Mouse (Mus musculus): ENCODE results near the gene Ninl. TPM values are rescaled to one million over a fixed set of nuclear protein-coding genes. Genes with fewer than 3 reads are reported as not detected.

Ninl gene
- polyA plus RNA-seq, 1 experiment, result 7.3 TPM

DNA sequence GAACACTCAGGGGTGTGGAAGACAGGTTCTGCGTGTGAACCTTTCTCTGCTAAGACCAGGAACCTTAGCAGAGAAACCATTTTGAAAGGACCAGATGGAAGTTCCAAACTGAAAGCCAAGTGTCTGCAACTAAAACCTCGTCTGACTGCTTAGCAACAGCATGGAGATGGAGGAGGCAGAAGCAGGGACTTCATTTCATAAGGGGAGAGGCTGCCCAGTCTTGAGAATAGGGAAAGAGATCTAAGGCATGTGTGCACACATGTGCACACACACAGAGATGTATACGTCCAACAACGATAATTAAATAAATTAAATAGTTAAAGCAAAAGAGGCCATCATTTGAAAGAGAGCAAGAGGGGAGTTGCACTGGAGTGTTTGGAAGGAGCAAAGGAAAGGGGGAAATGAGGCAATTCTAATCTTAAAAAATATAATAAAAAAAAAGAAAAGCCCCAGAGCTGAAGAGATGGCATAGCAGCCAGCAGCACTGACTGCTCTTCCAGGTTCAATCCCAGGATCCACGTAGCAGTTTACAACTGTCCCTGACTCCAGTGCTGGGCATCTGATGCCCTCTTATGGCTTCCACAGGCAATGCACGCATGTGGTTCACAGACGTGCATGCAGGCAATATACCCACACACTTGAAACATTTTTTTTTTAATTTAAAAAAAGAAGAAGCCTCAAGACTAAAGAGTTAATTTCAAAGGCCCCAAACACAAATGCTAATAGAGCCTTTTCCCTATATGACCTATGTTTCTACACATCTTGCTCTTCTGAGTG, 38.6 kb downstream of the Ninl start:
- H3K4me1 ChIP-seq (ENCODE audit: control insufficient read depth, insufficient read depth, low read length), result peaks cover 11% of the 10 kb centered on the region
- TF ChIP-seq POLR2A (IDR thresholded peaks at IDR 0.05; ENCODE audit: low read depth, low read length) (no peak), CTCF (IDR thresholded peaks at IDR 0.05; ENCODE audit: borderline replicate concordance, insufficient read depth, low read length) (peak; percentile 84)

GRCm38 (mm10) chr2:150999021-150999420, 40.2 kb downstream of the Ninl start:
- no peak overlapping the region for H3K27ac ChIP-seq (ENCODE audit: insufficient read depth, low read length)
- H3K4me3 ChIP-seq (ENCODE audit: insufficient read depth, low read length), result no peak overlapping the region
- TF ChIP-seq POLR2A (IDR thresholded peaks at IDR 0.05; ENCODE audit: low read depth, low read length), result no peak
- TF ChIP-seq CTCF (IDR thresholded peaks at IDR 0.05; ENCODE audit: borderline replicate concordance, insufficient read depth, low read length), result no peak
- peaks cover 6% of the 10 kb centered on the region for H3K4me1 ChIP-seq (ENCODE audit: control insufficient read depth, insufficient read depth, low read length)

More for the DNA sequence above, 38.6 kb downstream of the Ninl start:
- Histone ChIP-seq H3K27ac (ENCODE audit: insufficient read depth, low read length) (no peak overlapping the region), H3K4me3 (ENCODE audit: insufficient read depth, low read length) (no peak overlapping the region)

DNA sequence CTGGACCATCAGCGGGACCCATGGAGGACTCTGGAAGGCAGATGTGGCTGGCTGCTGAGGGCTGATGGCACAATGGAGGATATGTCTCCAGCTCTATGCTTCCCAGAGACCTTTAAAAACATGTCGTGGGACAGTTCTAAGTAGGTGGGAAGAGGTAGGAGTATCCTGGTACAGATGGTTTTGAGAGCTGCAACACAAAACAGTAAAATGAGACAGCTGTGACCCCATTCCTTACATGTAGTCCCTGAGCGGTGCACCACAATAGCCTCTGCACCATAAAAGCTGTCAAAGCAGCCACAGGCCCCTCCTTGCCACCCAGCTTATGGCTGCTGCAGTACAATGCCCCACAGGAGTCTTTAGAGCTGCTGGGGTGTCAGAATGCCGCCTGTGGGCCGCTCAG, 41.6 kb downstream of the Ninl start:
- Histone ChIP-seq H3K4me3 (ENCODE audit: insufficient read depth, low read length) (no peak overlapping the region), H3K4me1 (ENCODE audit: control insufficient read depth, insufficient read depth, low read length) (peaks cover 6% of the 10 kb centered on the region), H3K27ac (ENCODE audit: insufficient read depth, low read length) (no peak overlapping the region)

GRCm38 (mm10) chr2:150995324-150995723, 43.9 kb downstream of the Ninl start:
- Histone ChIP-seq H3K27ac (ENCODE audit: insufficient read depth, low read length) (no peak overlapping the region), H3K4me1 (ENCODE audit: control insufficient read depth, insufficient read depth, low read length) (peaks cover 3% of the 10 kb centered on the region; the same call in 1 of the 2 replicates), H3K4me3 (ENCODE audit: insufficient read depth, low read length) (no peak overlapping the region)
- TF ChIP-seq CTCF (IDR thresholded peaks at IDR 0.05; ENCODE audit: borderline replicate concordance, insufficient read depth, low read length) (no peak), POLR2A (IDR thresholded peaks at IDR 0.05; ENCODE audit: low read depth, low read length) (no peak)

More for the DNA sequence above, 41.6 kb downstream of the Ninl start:
- no peak for TF ChIP-seq POLR2A (IDR thresholded peaks at IDR 0.05; ENCODE audit: low read depth, low read length)
- TF ChIP-seq CTCF (IDR thresholded peaks at IDR 0.05; ENCODE audit: borderline replicate concordance, insufficient read depth, low read length), result no peak

- Histone ChIP-seq H3K27ac (ENCODE audit: insufficient read depth, low read length) (no peak overlapping the region), H3K4me3 (ENCODE audit: insufficient read depth, low read length) (no peak overlapping the region), H3K4me1 (ENCODE audit: control insufficient read depth, insufficient read depth, low read length) (0 out of 2 replicates have a peak, but pooled peaks cover 3% of the 10 kb centered on the region)
- no peak for TF ChIP-seq CTCF (IDR thresholded peaks at IDR 0.05; ENCODE audit: borderline replicate concordance, insufficient read depth, low read length)
- TF ChIP-seq POLR2A (IDR thresholded peaks at IDR 0.05; ENCODE audit: low read depth, low read length), result no peak
Observed at GRCm38 (mm10) chr2:150991050-150991449, 48.1 kb downstream of the Ninl start.

DNA sequence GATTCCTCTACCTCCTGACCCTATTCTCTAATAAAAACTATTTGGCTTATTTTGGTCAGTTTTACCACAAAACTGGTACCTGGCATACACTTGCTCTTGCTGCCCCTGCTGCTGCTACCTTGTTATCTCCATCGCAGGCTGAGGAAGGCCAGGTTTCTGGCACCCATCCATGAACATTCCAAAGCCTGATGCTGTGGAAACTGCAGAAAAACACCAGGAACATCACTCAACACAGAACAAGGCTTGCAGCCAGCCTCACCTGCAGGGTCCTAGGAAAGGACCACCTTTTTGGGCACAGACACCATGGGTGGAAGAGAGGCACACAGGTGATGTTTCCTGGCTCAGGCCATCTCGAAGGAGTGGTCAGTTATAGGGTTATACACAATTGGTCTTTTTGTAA, 48.7 kb downstream of the Ninl start:
- Histone ChIP-seq H3K27ac (ENCODE audit: insufficient read depth, low read length) (no peak overlapping the region), H3K4me1 (ENCODE audit: control insufficient read depth, insufficient read depth, low read length) (0 out of 2 replicates have a peak, but pooled peaks cover 3% of the 10 kb centered on the region), H3K4me3 (ENCODE audit: insufficient read depth, low read length) (no peak overlapping the region)
- no peak for TF ChIP-seq POLR2A (IDR thresholded peaks at IDR 0.05; ENCODE audit: low read depth, low read length)
- no peak for TF ChIP-seq CTCF (IDR thresholded peaks at IDR 0.05; ENCODE audit: borderline replicate concordance, insufficient read depth, low read length)

GRCm38 (mm10) chr2:150985359-150985758, 53.8 kb downstream of the Ninl start:
- H3K27ac ChIP-seq (ENCODE audit: insufficient read depth, low read length), result no peak overlapping the region
- no peak overlapping the region for H3K4me3 ChIP-seq (ENCODE audit: insufficient read depth, low read length)
- no peaks in the 10 kb centered on the region for H3K4me1 ChIP-seq (ENCODE audit: control insufficient read depth, insufficient read depth, low read length)
- TF ChIP-seq POLR2A (IDR thresholded peaks at IDR 0.05; ENCODE audit: low read depth, low read length) (no peak), CTCF (IDR thresholded peaks at IDR 0.05; ENCODE audit: borderline replicate concordance, insufficient read depth, low read length) (no peak)

DNA sequence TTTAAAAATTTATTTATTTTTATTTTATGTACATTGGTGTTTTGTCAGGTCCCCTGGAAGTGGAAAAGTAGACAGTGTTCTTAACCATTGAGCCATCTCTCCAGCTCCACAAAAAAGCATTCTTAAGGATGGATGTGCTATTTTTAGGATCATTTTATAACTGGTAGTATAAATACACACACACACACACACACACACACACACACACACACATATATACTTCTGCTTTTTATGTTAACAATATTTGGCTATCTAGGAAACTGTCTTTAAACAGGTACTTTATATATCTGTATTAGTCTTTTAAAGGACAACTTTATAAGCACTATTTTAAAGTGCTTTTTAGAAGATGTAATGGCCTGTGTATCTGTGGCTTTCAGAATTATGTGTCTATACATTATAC, 57.1 kb downstream of the Ninl start:
- H3K4me1 ChIP-seq (ENCODE audit: control insufficient read depth, insufficient read depth, low read length), result no peaks in the 10 kb centered on the region
- no peak for TF ChIP-seq POLR2A (IDR thresholded peaks at IDR 0.05; ENCODE audit: low read depth, low read length)
- no peak overlapping the region for H3K4me3 ChIP-seq (ENCODE audit: insufficient read depth, low read length)
- H3K27ac ChIP-seq (ENCODE audit: insufficient read depth, low read length), result no peak overlapping the region

GRCm38 (mm10) chr2:150981524-150981923, 57.7 kb downstream of the Ninl start:
- Histone ChIP-seq H3K4me3 (ENCODE audit: insufficient read depth, low read length) (no peak overlapping the region), H3K27ac (ENCODE audit: insufficient read depth, low read length) (no peak overlapping the region), H3K4me1 (ENCODE audit: control insufficient read depth, insufficient read depth, low read length) (no peaks in the 10 kb centered on the region)
- no peak for TF ChIP-seq POLR2A (IDR thresholded peaks at IDR 0.05; ENCODE audit: low read depth, low read length)
- no peak for TF ChIP-seq CTCF (IDR thresholded peaks at IDR 0.05; ENCODE audit: borderline replicate concordance, insufficient read depth, low read length)

DNA sequence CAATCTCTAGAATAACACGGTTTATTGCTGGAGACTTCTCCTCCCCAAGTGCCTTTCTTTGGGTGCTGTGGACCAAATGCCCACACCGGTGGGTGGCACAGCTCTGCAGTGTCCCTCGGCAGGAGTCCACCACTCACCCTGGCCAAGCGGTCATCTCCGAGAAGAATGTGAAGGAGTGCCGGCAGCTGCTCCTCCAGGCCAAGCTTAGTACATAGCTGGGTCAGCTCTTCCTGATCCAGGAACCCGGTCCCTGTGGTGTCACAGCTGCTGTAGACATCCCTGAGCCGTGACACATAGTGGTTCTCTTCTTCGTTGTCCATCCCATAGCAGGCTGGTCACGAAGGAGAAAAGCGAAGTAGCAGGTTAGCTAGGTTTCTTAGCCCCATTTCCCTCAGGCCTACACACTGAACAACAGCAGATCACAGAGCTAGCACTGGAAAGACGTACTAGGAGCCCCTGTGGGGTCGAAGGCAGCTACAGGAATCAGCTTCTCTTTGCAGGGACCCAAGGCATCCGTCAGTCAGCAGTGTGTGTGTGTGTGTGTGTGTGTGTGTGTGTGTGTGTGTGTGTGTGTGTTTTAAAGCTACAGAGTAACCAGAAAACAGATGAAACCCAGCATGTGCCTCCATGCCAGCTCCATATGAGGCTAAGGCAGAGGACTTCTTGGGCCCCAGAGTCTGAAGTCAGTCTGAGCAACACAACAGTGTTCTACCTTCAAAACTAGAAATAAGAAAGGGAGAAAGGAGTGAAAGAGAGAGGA, 59.1 kb downstream of the Ninl start:
- Histone ChIP-seq H3K4me1 (ENCODE audit: control insufficient read depth, insufficient read depth, low read length) (no peaks in the 10 kb centered on the region), H3K4me3 (ENCODE audit: insufficient read depth, low read length) (no peak overlapping the region), H3K27ac (ENCODE audit: insufficient read depth, low read length) (no peak overlapping the region)
- TF ChIP-seq POLR2A (IDR thresholded peaks at IDR 0.05; ENCODE audit: low read depth, low read length) (no peak), CTCF (IDR thresholded peaks at IDR 0.05; ENCODE audit: borderline replicate concordance, insufficient read depth, low read length) (no peak)
